Mouse (Mus musculus): ENCODE measurements around the gene Kif14. TPM values are rescaled to one million over a fixed set of nuclear protein-coding genes. Genes with fewer than 3 reads are reported as not detected.

Kif14 gene
- polyA plus RNA-seq (2012): 0.43 and 0.44 TPM in 2 replicates

DNA sequence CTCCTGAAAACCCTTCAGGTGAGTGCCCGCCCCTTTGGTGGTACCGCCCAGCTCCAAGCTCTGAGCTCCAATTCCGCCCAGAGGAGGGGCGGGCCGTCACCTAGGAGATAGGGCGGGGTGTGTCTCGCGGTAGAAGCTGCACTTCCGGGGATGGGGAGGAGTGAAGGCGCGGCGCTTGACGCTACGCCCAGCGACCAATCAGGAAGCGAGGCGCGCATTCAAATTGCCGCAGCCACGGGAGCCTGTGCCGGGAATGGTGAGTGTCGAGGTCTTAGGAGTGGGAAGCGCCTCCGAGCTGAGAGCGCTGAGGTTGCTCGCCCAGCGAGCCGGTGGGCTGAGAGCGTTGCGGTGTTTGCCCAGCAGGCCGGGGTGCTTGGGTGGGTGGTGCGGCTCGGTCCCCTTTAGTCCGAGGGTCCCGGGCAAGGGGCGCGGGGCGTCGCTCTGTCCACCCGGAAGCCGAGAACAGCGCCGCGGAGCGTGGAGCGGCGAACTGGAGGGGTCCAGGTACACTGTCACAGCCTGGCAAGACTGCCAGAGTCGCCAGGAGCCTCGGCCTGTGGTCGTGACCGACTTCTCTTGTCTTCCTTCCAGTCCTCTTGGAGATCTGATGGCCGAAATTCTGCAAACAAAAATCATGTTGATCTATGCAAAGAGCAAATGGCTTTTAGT lies at the start of gene Kif14:
Gene Kif14, plus strand, starts transcription at position 201 of the 669 bp plus-strand sequence.
- peaks cover 52% of the 10 kb centered on the region for H3K4me1 ChIP-seq (ENCODE audit: control insufficient read depth)
- TF ChIP-seq TAL1 (IDR thresholded peaks at IDR 0.05; ENCODE audit: low read length) (no peak), GATA1 (IDR thresholded peaks at IDR 0.05; ENCODE audit: low read length) (no peak)

GRCm38 (mm10) chr1:136418393-136418792 lies 47.8 kb upstream of the Kif14 start:
- no peak for TF ChIP-seq TAL1 (IDR thresholded peaks at IDR 0.05; ENCODE audit: low read length)
- no peak for TF ChIP-seq GATA1 (IDR thresholded peaks at IDR 0.05; ENCODE audit: low read length)
- H3K4me1 ChIP-seq (ENCODE audit: control insufficient read depth): peaks cover 49% of the 10 kb centered on the region
- H3K9me3 ChIP-seq (ENCODE audit: control insufficient read depth, low read length): no peaks in the 10 kb centered on the region
- H3K27me3 ChIP-seq (ENCODE audit: control insufficient read depth): no peaks in the 10 kb centered on the region
- peaks cover 62% of the 10 kb centered on the region for H3K36me3 ChIP-seq (ENCODE audit: control insufficient read depth)
- no peak overlapping the region for H3K4me3 ChIP-seq (replicated peaks)

More for the DNA sequence above, at the start of gene Kif14:
- Histone ChIP-seq H3K9me3 (ENCODE audit: control insufficient read depth, low read length) (no peaks in the 10 kb centered on the region), H3K4me3 (replicated peaks) (peak within 1 kb of the TSS; percentile 99), H3K36me3 (ENCODE audit: control insufficient read depth) (peaks cover 48% of the 10 kb centered on the region), H3K27me3 (ENCODE audit: control insufficient read depth) (peaks cover 4% of the 10 kb centered on the region)

DNA sequence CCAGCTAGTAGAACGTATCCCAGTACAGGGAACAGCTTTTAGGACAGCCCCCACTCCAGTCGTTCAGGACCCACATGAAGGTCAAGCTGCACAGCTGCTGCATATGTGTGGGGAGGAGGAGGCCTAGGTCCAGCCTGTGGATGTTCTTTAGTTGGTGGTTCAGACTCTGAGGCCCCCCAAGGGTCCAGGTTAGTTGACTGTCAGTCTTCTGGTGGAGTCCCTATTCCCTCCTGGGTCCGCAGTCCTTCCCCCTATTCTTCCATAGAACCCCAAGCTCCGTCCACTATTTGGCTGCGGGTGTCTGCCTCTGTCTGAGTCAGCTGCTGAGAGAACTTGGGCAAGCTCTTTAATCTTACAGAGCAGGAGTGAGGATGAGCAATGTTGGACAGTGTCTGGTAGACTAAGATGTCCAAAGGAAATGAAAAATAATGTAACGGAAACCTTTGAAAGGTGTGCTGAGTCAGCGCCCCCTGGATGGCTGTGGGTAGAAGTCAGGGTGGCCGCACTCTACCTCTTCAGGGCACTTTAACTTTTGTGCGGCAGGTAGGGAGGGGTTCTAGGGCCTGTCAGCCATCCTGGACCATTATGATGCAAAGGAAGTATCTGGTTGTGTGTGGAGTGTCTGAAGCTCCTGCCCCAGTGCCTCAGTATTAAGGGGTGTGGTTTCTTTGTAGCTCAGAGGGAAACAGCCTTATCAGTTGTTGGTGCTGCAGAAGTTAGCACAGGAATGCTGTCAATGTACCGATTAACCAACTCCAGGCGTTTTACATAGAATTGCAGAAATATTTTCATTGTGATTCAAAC lies 38.8 kb upstream of the Kif14 start:
- TF ChIP-seq TAL1 (IDR thresholded peaks at IDR 0.05; ENCODE audit: low read length) (peak; percentile 78), GATA1 (IDR thresholded peaks at IDR 0.05; ENCODE audit: low read length) (peak; percentile 78)
- H3K27me3 ChIP-seq (ENCODE audit: control insufficient read depth): no peaks in the 10 kb centered on the region
- H3K4me3 ChIP-seq (replicated peaks): peak overlapping the region; percentile 49
- peaks cover 62% of the 10 kb centered on the region for H3K4me1 ChIP-seq (ENCODE audit: control insufficient read depth)
- H3K9me3 ChIP-seq (ENCODE audit: control insufficient read depth, low read length): no peaks in the 10 kb centered on the region
- peaks cover 60% of the 10 kb centered on the region for H3K36me3 ChIP-seq (ENCODE audit: control insufficient read depth)

DNA sequence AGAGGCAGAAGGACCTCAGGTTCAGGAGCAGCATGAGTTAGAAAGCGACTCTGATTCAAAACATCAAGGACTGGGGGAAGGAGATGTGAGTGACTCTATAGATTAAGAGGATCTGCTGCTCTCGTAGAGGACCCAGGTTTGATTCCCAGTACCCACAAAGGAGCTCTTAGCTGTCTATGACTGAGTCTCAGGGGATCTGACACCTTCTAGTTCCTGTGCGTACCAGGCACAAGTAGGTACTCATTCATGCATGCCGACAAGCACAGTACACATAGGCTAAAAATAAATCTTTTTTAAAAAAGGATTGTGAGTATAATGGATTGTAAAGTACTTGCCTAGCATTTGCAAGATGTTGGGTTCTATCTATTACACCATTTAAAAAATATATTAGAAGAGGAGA lies 37.2 kb upstream of the Kif14 start:
- H3K9me3 ChIP-seq (ENCODE audit: control insufficient read depth, low read length): no peaks in the 10 kb centered on the region
- TF ChIP-seq GATA1 (IDR thresholded peaks at IDR 0.05; ENCODE audit: low read length) (no peak), TAL1 (IDR thresholded peaks at IDR 0.05; ENCODE audit: low read length) (no peak)
- H3K27me3 ChIP-seq (ENCODE audit: control insufficient read depth): no peaks in the 10 kb centered on the region
- peaks cover 57% of the 10 kb centered on the region for H3K4me1 ChIP-seq (ENCODE audit: control insufficient read depth)
- H3K4me3 ChIP-seq (replicated peaks): no peak overlapping the region
- peaks cover 64% of the 10 kb centered on the region for H3K36me3 ChIP-seq (ENCODE audit: control insufficient read depth)

DNA sequence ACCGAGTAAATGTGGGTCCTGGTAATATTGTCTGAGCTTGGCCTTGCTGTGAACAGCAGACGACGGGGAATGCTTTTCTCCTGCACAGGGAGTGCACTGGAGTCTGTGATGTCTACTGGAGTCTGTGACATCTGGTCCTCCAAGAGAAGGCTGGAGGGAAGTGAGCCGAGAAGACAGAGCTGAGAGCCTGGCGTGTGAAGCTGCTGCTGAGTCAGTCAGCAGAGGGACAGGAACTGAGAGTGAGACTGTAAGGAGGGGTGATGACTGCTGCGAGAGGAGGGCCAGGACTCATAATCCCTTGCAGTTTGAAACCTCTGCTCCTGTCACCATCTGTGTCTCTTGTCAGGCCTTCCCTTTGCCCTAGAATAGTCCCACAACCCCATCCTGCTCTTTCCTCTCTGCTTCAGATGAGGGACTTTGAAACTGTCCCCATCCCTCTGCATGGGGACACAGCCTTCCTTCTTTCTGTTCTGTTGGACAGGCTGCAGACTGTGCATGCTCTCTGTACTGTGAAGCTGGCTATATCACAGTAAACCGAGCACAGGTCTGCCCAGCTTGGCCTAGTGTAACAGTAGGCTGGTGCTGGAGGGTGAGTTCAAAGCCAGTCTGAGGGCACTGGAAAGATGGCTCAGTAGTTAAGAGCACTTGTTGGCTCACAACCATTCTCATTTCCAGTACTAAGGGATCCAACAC lies 35.9 kb upstream of the Kif14 start:
- Histone ChIP-seq H3K9me3 (ENCODE audit: control insufficient read depth, low read length) (no peaks in the 10 kb centered on the region), H3K4me1 (ENCODE audit: control insufficient read depth) (peaks cover 54% of the 10 kb centered on the region), H3K4me3 (replicated peaks) (no peak overlapping the region), H3K36me3 (ENCODE audit: control insufficient read depth) (peaks cover 66% of the 10 kb centered on the region), H3K27me3 (ENCODE audit: control insufficient read depth) (no peaks in the 10 kb centered on the region)
- TF ChIP-seq TAL1 (IDR thresholded peaks at IDR 0.05; ENCODE audit: low read length) (no peak), GATA1 (IDR thresholded peaks at IDR 0.05; ENCODE audit: low read length) (no peak)

- no peak overlapping the region for H3K4me3 ChIP-seq (replicated peaks)
- no peak for TF ChIP-seq TAL1 (IDR thresholded peaks at IDR 0.05; ENCODE audit: low read length)
- TF ChIP-seq GATA1 (IDR thresholded peaks at IDR 0.05; ENCODE audit: low read length): no peak
- H3K9me3 ChIP-seq (ENCODE audit: control insufficient read depth, low read length): no peaks in the 10 kb centered on the region
- no peaks in the 10 kb centered on the region for H3K27me3 ChIP-seq (ENCODE audit: control insufficient read depth)
- peaks cover 46% of the 10 kb centered on the region for H3K36me3 ChIP-seq (ENCODE audit: control insufficient read depth)
- peaks cover 46% of the 10 kb centered on the region for H3K4me1 ChIP-seq (ENCODE audit: control insufficient read depth)
These were observed 25.4 kb upstream of the Kif14 start for GRCm38 (mm10) chr1:136440741-136441140.

- no peaks in the 10 kb centered on the region for H3K9me3 ChIP-seq (ENCODE audit: control insufficient read depth, low read length)
- no peak overlapping the region for H3K4me3 ChIP-seq (replicated peaks)
- TF ChIP-seq GATA1 (IDR thresholded peaks at IDR 0.05; ENCODE audit: low read length) (no peak), TAL1 (IDR thresholded peaks at IDR 0.05; ENCODE audit: low read length) (no peak)
- H3K27me3 ChIP-seq (ENCODE audit: control insufficient read depth): no peaks in the 10 kb centered on the region
- H3K36me3 ChIP-seq (ENCODE audit: control insufficient read depth): peaks cover 37% of the 10 kb centered on the region
- H3K4me1 ChIP-seq (ENCODE audit: control insufficient read depth): peaks cover 59% of the 10 kb centered on the region
These were observed 23.3 kb upstream of the Kif14 start for GRCm38 (mm10) chr1:136442809-136443208.

GRCm38 (mm10) chr1:136444555-136445255 lies 21.4 kb upstream of the Kif14 start:
- Histone ChIP-seq H3K27me3 (ENCODE audit: control insufficient read depth) (no peaks in the 10 kb centered on the region), H3K36me3 (ENCODE audit: control insufficient read depth) (peaks cover 27% of the 10 kb centered on the region), H3K4me1 (ENCODE audit: control insufficient read depth) (peaks cover 60% of the 10 kb centered on the region), H3K9me3 (ENCODE audit: control insufficient read depth, low read length) (no peaks in the 10 kb centered on the region), H3K4me3 (replicated peaks) (peak overlapping the region; percentile 51)
- TF ChIP-seq GATA1 (IDR thresholded peaks at IDR 0.05; ENCODE audit: low read length) (peak; percentile 61), TAL1 (IDR thresholded peaks at IDR 0.05; ENCODE audit: low read length) (peak; percentile 78)
